Mouse (Mus musculus): ENCODE data around the gene Rnf167. TPM values are rescaled to one million over a fixed set of nuclear protein-coding genes. Genes with fewer than 3 reads are reported as not detected.

The Rnf167 gene
- polyA plus RNA-seq (2015; fragmentation: Nextera tagmentation; extraction: Ambion mirVana) = 115 and 122 TPM in 2 replicates

DNA sequence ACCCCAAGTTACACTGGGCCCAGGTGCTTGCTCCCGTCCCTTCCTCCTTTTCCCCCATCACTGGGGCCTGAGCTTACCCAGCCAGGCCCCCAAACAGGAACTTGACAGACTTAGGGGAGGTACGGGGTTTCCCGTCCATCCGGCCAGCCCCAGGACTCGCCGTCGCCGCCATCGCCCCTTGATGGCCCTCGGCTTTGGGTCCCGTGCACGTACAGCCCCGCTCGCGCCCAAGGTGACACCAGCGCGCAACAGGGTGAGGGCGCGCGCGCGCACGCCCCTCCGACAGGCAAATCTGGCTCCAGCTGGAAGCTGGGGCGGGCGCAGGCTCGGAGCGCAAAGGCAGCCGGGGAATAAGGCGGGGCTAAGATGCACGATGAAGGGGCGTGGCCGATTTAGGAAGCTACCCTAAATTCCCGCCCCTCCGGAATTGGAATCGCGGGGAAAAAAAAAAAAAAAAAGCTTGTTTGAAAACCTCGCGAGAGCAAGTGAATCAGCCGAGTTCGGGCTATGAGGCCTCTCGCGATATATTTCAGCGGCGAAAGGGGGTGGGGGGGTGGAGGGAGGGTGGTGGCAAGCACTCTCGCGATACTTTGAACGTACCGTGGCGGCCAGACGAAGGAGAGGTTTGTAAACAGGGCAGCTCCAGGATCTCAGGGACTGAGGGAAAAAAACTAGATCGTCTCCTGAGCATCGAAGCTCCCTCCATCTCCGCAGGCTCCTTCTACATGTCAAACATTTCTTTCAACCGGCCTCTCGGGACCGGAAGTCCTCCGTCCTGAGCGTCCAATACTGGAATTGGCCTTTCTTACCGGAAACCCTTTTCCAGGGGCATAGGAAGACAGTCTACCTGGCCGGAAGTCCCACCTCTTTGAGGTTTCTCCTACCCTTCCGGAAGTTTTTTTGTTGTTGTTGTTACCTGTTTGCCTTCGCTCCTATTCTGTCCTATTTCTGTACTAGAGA is at the start of gene Rnf167, which contains the start of gene Slc25a11:
Gene Rnf167, plus strand, starts transcription at position 545 of the 960 bp plus-strand sequence.
Gene Slc25a11, minus strand, starts transcription at position 789 of the 960 bp plus-strand sequence.
- peaks cover 55% of the 10 kb centered on the region for H3K4me1 ChIP-seq
- under 1% methylated on average over 63 of the region's 63 CpGs for WGBS
- ATAC-seq (replicated peaks; ENCODE audit: low FRiP score) = peak; percentile 92
- peaks cover 72% of the 10 kb centered on the region for H3K36me3 ChIP-seq
- peak within 1 kb of the TSS; percentile 99 for H3K27ac ChIP-seq
- no peaks in the 10 kb centered on the region for H3K27me3 ChIP-seq
- peak within 1 kb of the TSS; percentile 84 for H3K4me3 ChIP-seq (replicated peaks)
- H3K9ac ChIP-seq = peak within 1 kb of the TSS; percentile 87
- peak within 1 kb of the TSS; percentile 96 for H3K4me2 ChIP-seq
- no peaks in the 10 kb centered on the region for H3K9me3 ChIP-seq (replicated peaks)

DNA sequence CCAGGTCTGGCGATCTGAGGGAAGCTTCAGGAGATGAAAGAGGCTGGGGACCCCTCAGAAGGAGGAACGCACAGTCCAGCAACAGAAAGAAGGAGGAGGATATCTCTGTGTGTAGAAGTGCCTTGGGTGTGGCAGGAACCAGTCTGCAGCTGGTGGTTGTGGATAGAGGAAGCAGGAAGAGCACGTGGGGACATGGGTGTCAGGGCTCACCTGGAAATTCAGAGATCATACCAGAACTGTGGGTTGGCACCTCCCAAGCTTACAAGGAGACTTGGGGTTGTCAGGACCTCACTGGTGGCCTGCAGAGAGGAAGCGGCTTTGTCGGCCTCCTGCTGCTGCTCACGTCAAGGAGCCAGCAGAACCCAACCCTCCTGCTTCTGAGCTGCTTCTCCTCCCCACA is 49.7 kb upstream of the Rnf167 start:
- no peaks in the 10 kb centered on the region for H3K9me3 ChIP-seq (replicated peaks)
- no peaks in the 10 kb centered on the region for H3K27me3 ChIP-seq
- H3K27ac ChIP-seq = no peak overlapping the region
- H3K9ac ChIP-seq = no peak overlapping the region
- H3K36me3 ChIP-seq = peaks cover 47% of the 10 kb centered on the region
- 86% methylated on average over 6 of the region's 6 CpGs for WGBS
- no peak overlapping the region for H3K4me3 ChIP-seq (replicated peaks)
- ATAC-seq (replicated peaks; ENCODE audit: low FRiP score) = no peak
- peaks cover 12% of the 10 kb centered on the region; the same call in 1 of the 2 replicates for H3K4me1 ChIP-seq
- no peak overlapping the region for H3K4me2 ChIP-seq

DNA sequence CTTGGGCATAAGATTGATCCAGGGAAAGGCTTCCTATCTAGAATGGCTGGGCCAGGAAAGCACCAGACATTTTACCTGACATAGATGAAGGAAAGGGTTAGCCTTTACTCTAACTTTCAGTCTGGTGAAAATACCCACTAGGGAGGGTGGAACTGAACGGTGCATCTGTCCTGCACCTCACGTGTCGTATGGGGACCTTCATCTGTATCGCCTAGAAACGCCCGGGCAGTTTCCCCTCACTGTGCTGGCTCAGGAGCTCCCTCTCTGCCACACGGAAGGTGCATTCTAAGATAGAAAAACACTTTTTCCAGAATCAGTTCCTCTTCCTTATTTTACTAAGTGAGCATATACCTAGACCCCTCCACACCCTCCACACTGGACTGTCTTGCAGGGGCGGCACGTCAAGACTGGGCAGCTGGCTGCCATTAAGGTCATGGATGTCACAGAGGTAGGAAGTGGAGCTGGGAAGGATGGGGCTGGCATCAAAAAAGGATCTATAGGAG is 48.5 kb upstream of the Rnf167 start:
- 91% methylated on average over 9 of the region's 9 CpGs for WGBS
- no peak overlapping the region for H3K9ac ChIP-seq
- ATAC-seq (replicated peaks; ENCODE audit: low FRiP score) = no peak
- H3K4me3 ChIP-seq (replicated peaks) = no peak overlapping the region
- no peaks in the 10 kb centered on the region for H3K27me3 ChIP-seq
- H3K27ac ChIP-seq = no peak overlapping the region
- H3K4me1 ChIP-seq = peaks cover 12% of the 10 kb centered on the region; the same call in 1 of the 2 replicates
- no peaks in the 10 kb centered on the region for H3K9me3 ChIP-seq (replicated peaks)
- H3K36me3 ChIP-seq = peaks cover 58% of the 10 kb centered on the region
- no peak overlapping the region for H3K4me2 ChIP-seq

DNA sequence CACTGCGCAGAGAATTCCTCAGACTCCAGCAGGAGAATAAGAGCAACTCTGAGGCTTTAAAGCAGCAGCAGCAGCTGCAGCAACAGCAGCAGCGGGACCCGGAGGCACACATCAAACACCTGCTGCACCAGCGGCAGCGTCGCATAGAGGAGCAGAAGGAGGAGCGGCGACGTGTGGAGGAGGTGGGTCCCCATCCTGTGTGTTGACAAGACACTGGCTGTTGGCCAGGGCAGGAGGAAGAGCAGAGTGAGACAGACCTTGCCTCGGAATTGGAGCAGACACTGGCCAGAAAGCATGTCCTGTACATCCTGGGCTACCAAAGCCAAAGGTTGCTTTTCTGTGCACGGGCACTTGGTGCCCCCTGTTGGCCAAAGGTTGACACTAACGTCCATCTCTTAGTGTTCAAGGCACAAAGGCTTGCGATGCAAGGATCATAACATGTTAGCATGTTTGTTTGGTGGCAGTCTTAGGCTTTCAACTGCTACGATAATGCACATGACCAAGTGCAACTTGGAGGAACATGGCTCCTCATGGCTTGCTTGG is 41.9 kb upstream of the Rnf167 start:
- Histone ChIP-seq H3K27ac (no peak overlapping the region), H3K36me3 (peaks cover 91% of the 10 kb centered on the region), H3K9me3 (replicated peaks) (no peaks in the 10 kb centered on the region), H3K4me3 (replicated peaks) (no peak overlapping the region), H3K27me3 (no peaks in the 10 kb centered on the region), H3K4me1 (peaks cover 15% of the 10 kb centered on the region), H3K4me2 (no peak overlapping the region), H3K9ac (no peak overlapping the region)
- WGBS = 54% methylated on average over 14 of the region's 14 CpGs
- no peak for ATAC-seq (replicated peaks; ENCODE audit: low FRiP score)

DNA sequence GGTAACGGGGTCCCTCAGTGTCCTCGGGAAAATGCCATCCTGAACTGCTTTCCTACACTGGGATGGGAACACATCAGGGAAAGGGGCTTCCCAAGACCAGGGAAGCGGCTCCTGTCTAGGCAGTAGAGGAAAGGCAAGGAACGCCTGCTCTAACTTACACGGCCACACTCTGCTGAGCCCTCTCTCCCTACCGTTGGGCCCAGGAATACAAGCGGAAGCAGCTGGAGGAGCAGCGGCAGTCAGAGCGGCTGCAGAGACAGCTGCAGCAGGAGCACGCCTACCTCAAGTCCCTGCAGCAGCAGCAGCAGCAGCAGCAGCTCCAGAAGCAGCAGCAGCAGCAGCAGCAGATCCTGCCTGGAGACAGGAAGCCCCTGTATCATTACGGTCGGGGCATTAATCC is 40.3 kb upstream of the Rnf167 start:
- Histone ChIP-seq H3K4me2 (no peak overlapping the region), H3K27me3 (no peaks in the 10 kb centered on the region), H3K4me3 (replicated peaks) (no peak overlapping the region), H3K36me3 (peaks cover 98% of the 10 kb centered on the region), H3K27ac (no peak overlapping the region), H3K9me3 (replicated peaks) (no peaks in the 10 kb centered on the region), H3K4me1 (peaks cover 15% of the 10 kb centered on the region), H3K9ac (no peak overlapping the region)
- no peak for ATAC-seq (replicated peaks; ENCODE audit: low FRiP score)
- WGBS = 62% methylated on average over 12 of the region's 12 CpGs

DNA sequence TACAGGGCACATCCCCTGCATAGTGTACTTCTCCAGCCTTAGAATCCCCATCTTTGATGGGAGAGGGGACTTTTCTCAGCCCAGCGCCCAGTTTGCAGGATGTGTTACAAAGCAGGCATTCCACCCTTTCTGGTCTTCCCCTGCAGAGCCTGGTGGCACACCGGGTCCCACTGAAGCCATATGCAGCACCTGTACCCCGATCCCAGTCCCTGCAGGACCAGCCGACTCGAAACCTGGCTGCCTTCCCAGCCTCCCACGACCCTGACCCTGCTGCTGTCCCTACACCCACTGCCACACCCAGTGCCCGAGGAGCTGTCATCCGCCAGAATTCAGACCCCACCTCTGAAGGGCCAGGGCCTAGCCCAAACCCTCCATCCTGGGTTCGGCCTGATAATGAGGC is 39.4 kb upstream of the Rnf167 start:
- ATAC-seq (replicated peaks; ENCODE audit: low FRiP score) = no peak
- 91% methylated on average over 9 of the region's 9 CpGs for WGBS
- H3K27me3 ChIP-seq = no peaks in the 10 kb centered on the region
- H3K27ac ChIP-seq = no peak overlapping the region
- no peaks in the 10 kb centered on the region for H3K9me3 ChIP-seq (replicated peaks)
- no peak overlapping the region for H3K9ac ChIP-seq
- no peak overlapping the region for H3K4me2 ChIP-seq
- H3K36me3 ChIP-seq = peaks cover 99% of the 10 kb centered on the region
- no peak overlapping the region for H3K4me3 ChIP-seq (replicated peaks)
- peaks cover 15% of the 10 kb centered on the region for H3K4me1 ChIP-seq

DNA sequence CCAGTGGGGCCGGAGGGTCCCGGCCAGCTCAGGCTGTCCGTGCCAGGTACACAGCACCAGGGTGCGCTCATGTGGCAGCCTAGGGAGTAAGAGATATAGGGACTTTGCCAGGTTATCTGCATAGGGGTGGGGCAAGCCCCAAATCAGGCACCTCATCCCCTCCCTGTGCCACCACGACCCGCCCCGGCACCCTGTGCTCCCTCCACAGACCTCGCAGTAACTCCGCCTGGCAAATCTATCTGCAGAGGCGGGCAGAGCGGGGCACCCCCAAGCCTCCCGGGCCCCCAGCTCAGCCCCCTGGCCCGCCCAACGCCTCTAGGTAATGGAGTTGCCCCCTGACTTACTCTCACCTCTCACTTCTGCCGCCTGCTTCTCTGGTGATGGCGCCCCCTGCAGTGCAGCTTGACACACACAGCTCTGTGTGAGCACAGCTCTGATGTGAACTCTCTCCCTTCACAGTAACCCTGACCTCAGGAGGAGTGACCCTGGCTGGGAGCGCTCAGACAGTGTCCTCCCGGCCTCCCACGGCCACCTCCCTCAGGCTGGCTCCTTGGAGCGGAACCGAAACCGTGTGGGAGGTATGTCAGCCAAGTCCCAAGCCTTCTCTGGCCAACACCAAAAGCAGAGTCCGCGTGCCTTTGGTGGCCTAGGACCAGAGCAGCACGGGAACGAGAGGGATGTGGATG is 38.5 kb upstream of the Rnf167 start:
- WGBS = 73% methylated on average over 26 of the region's 26 CpGs
- ATAC-seq (replicated peaks; ENCODE audit: low FRiP score) = peak; percentile 63

DNA sequence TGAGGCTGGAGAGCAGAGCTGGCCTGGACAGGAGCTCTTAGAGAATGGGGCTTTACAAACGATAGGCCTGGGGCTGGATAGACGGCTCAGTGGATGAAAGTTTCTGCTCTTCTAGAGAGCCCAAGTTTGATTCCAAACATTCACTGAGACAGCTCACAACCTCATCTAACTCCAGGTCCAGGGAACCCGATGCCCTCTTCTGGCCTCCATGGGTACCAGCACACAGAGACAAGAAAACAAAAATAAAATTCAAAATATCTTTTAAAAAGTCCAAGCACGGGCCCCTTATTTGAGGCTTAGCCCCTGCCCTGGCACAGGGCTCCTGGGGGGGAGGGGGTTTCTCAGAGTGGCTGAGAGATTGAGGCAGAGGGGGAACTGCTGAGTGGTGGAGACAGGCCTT is 36.3 kb upstream of the Rnf167 start:
- peaks cover 76% of the 10 kb centered on the region for H3K36me3 ChIP-seq

More for the DNA sequence above, 38.5 kb upstream of the Rnf167 start:
- Histone ChIP-seq H3K27ac (peak overlapping the region; percentile 37; the same call in 1 of the 2 replicates), H3K9ac (no peak overlapping the region), H3K4me3 (replicated peaks) (no peak overlapping the region), H3K36me3 (peaks cover 98% of the 10 kb centered on the region), H3K4me2 (no peak overlapping the region), H3K27me3 (no peaks in the 10 kb centered on the region), H3K9me3 (replicated peaks) (no peaks in the 10 kb centered on the region), H3K4me1 (peaks cover 15% of the 10 kb centered on the region)

DNA sequence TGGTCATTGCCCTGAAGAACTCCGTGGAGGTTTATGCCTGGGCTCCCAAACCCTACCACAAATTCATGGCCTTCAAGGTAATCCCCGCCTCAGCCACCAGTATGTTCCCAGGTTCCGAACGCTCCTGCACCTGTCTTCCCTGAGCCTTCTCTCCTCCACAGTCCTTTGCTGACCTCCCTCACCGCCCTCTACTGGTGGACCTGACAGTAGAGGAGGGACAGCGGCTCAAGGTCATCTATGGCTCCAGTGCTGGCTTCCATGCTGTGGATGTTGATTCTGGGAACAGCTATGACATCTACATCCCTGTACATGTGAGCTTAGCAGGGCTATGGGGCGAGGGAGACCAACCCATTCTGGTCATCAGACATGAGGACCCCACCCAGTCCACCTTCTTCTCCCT is 34.5 kb upstream of the Rnf167 start:
- no peak overlapping the region for H3K4me3 ChIP-seq (replicated peaks)
- no peak overlapping the region for H3K9ac ChIP-seq
- 79% methylated on average over 7 of the region's 7 CpGs for WGBS

More for the DNA sequence above, 36.3 kb upstream of the Rnf167 start:
- no peak overlapping the region for H3K4me2 ChIP-seq
- H3K4me1 ChIP-seq = peaks cover 28% of the 10 kb centered on the region
- H3K9ac ChIP-seq = no peak overlapping the region
- no peak overlapping the region for H3K27ac ChIP-seq
- no peaks in the 10 kb centered on the region for H3K9me3 ChIP-seq (replicated peaks)
- no peak overlapping the region for H3K4me3 ChIP-seq (replicated peaks)
- 88% methylated on average over 4 of the region's 4 CpGs for WGBS
- no peak for ATAC-seq (replicated peaks; ENCODE audit: low FRiP score)
- H3K27me3 ChIP-seq = no peaks in the 10 kb centered on the region

DNA sequence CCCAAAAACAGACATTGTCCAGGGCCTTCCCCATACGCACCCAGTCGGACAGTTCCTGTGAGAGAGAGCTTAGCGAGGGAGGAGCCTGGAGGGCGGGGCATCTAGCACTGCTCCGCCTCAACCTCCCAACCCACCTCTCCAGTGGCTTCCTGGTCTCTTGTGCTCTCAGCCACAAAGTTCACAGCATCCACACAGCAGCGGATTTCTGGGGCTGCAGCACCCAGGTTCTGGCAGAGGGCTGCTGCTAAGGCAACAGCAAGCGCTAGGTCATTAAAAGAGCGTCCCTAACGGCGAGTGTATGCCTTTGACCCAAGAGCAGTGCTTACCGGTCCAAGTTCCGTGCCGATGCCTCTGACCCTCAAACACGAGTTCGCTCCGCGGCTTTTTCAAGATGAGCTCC is 32.0 kb upstream of the Rnf167 start:
- Histone ChIP-seq H3K4me3 (replicated peaks) (peak overlapping the region; percentile 44), H3K4me2 (peak overlapping the region; percentile 75), H3K27ac (peak overlapping the region; percentile 46), H3K9ac (peak overlapping the region; percentile 48), H3K27me3 (no peaks in the 10 kb centered on the region), H3K4me1 (peaks cover 20% of the 10 kb centered on the region), H3K36me3 (peaks cover 33% of the 10 kb centered on the region), H3K9me3 (replicated peaks) (no peaks in the 10 kb centered on the region)
- ATAC-seq (replicated peaks; ENCODE audit: low FRiP score) = peak; percentile 86
- under 1% methylated on average over 17 of the region's 17 CpGs for WGBS

More for the DNA sequence above, 34.5 kb upstream of the Rnf167 start:
- Histone ChIP-seq H3K9me3 (replicated peaks) (no peaks in the 10 kb centered on the region), H3K27me3 (no peaks in the 10 kb centered on the region), H3K4me1 (peaks cover 35% of the 10 kb centered on the region), H3K36me3 (peaks cover 58% of the 10 kb centered on the region), H3K27ac (no peak overlapping the region), H3K4me2 (no peak overlapping the region)
- ATAC-seq (replicated peaks; ENCODE audit: low FRiP score) = no peak

DNA sequence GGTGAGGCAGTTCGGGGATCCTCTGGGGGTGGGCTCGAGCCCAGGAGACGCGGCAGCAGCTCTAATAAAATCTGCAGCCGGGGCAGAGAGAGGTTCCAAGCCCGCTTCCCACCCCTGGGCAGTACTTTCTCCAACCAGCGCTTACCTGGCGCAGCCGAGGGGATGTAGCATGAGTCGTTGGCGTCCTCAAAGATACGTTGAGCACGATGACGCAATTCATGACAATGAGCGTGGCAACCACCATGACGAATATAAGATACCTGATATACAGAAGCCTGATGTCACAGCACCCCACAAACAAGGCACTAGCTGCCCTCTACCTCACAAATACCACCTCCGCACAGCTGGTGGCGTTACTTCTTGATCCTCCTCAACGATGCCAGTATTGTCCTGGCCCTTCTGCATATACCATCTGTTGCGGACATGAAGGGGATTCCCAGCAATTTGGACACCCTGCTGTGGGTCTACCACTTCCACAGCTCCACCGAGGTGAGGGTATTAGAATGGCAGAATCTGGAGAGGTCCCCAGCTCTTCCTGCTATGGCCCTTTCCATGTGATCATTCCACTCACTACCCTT is 31.4 kb upstream of the Rnf167 start, which contains the start of gene 4930544D05Rik:
Gene 4930544D05Rik, plus strand, starts transcription at position 333 of the 578 bp plus-strand sequence.
- H3K27me3 ChIP-seq = no peaks in the 10 kb centered on the region
- WGBS = 17% methylated on average over 21 of the region's 21 CpGs
- H3K4me1 ChIP-seq = peaks cover 20% of the 10 kb centered on the region
- peak within 1 kb of the TSS; percentile 75 for H3K4me2 ChIP-seq
- peak within 1 kb of the TSS; percentile 48 for H3K9ac ChIP-seq
- peak within 1 kb of the TSS; percentile 46 for H3K27ac ChIP-seq
- H3K9me3 ChIP-seq (replicated peaks) = no peaks in the 10 kb centered on the region
- H3K4me3 ChIP-seq (replicated peaks) = peak within 1 kb of the TSS; percentile 44
- ATAC-seq (replicated peaks; ENCODE audit: low FRiP score) = 0 out of 2 replicates have a peak, but pooled peaks have one; percentile 1
- peaks cover 28% of the 10 kb centered on the region for H3K36me3 ChIP-seq
